Mouse (Mus musculus) adrenal gland, postnatal 4 days (tissue): ENCODE measurements around the gene Gm11757. TPM values are rescaled to one million over a fixed set of nuclear protein-coding genes. Genes with fewer than 3 reads are reported as not detected.
"Not testable (repeated sequence)": the region's sequence is repeated elsewhere in the genome, so short reads cannot be mapped to it uniquely, and the experiment has no call there.

Experiments
- DNase-seq, 2 experiments: peaks; one replicate each; pipeline ENCODE4 v3.0.0; 2021 to 2022; ENCODE audit warnings: low spot score in 2 of 2, mixed read lengths in 2 of 2
- long read RNA-seq, 2 experiments: library from polyadenylated mRNA; stranded (forward); transcript quantifications; one replicate each; pipeline ENCODE4 v2.0.0; 2021
- total RNA-seq, 2 experiments: library from RNA; stranded (reverse); gene quantifications; 2 replicates each; pipeline ENCODE4 v1.2.3; 2021

The Gm11757 gene
- total RNA-seq = not detected
- long read RNA-seq, experiment 1 = 0 reads
- long read RNA-seq, experiment 2 = 0 reads

GRCm38 (mm10) chr4:73891012-73891411, at the start of gene Gm11757:
TSS of gene Gm11757 (minus strand) at chr4:73891112.
- DNase-seq = not testable (repeated sequence)

- DNase-seq = not testable (repeated sequence)
These were observed 29.7 kb upstream of the Gm11757 start, which contains the start of gene Gm11756 for GRCm38 (mm10) chr4:73920660-73921059. TSS of gene Gm11756 (minus strand) at chr4:73920760.

GRCm38 (mm10) chr4:73905853-73906252, 14.9 kb upstream of the Gm11757 start, which contains the start of gene Gm13871:
TSS of gene Gm13871 (minus strand) at chr4:73905953.
- DNase-seq = not testable (repeated sequence)

- not testable (repeated sequence) for DNase-seq
These were observed 14.7 kb downstream of the Gm11757 start, which contains the start of gene Gm11758 for GRCm38 (mm10) chr4:73876166-73876565. TSS of gene Gm11758 (minus strand) at chr4:73876266.

Other genes with a start within 250 kb of the Gm11757 start
- not detected for gene Gm11239, start 222.8 kb downstream of the Gm11757 start, total RNA-seq
- gene Gm428, start 207.6 kb downstream of the Gm11757 start, total RNA-seq = not detected
- gene Rasef, start 100.1 kb downstream of the Gm11757 start, total RNA-seq = under 1 TPM; 0.11 to 0.92 TPM
- gene Gm11758, start 14.8 kb downstream of the Gm11757 start, total RNA-seq = not detected
- not detected for gene Gm13871, start 14.8 kb upstream of the Gm11757 start, total RNA-seq
- gene Gm11756, start 29.6 kb upstream of the Gm11757 start, total RNA-seq = not detected
- gene 2310002L09Rik, start 59.7 kb upstream of the Gm11757 start, total RNA-seq = under 1 TPM; 0.39 to 0.51 TPM
- gene Frmd3, start 122.3 kb upstream of the Gm11757 start, total RNA-seq = 1 to 10 TPM; 1.9 to 2.0 TPM